Mouse (Mus musculus) erythroblast, embryonic 14.5 days (primary cell): ENCODE data around the gene Sh3d19.

Experiments
- GATA1 ChIP-seq: IDR thresholded peaks from 2 replicates; pipeline ENCODE4 v1.6.1; 2012; ENCODE audit warnings: low read length, inconsistent platforms, mixed read lengths
- TAL1 ChIP-seq: IDR thresholded peaks from 3 replicates; pipeline ENCODE4 v1.6.1; 2012; ENCODE audit warnings: low read length, inconsistent platforms, mixed read lengths

DNA sequence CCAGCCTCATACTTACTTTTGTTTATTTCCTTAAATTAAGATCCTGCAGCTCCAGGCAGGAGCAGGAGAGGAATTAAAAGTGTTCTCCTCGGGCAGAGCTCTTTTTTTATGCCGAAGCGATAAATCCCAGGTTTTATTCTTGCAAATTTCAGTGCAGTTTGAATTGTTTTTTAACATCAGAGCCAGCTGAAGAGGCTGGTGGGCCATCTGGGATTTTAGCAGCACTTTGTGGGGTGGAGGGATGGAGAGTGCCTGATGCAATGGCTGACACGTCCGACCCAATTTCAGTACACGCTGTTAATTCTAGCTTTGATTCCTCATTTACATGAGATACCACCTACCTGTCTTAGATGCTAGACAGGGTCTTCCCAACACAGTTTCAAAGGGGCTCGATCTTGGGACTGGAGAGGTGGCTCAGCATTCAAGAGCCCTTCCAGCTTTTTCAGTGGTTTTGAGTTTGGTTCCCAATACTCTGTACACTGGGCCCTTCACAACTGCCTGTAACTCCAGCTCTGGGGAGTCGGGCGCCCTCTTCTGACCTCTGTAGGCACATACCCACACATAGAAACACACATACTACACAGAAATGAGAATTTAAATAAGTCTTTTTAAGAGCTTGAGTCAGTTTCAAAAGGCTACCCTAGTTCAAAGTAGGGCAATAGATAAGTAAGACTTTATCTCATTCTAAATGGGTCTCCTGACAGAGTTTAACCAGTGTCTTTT is 76.9 kb downstream of the Sh3d19 start:
- TF ChIP-seq TAL1 (no peak), GATA1 (no peak)
